Mouse (Mus musculus) large intestine, adult 2 months (tissue): ENCODE measurements at regions not wholly inside any gene's neighbourhood (a gene's known extent, or its start where the extent isn't known, plus 50 kb on each side); places are given as distances from the start of the nearest gene placed in this dataset.

Experiments used
- DNase-seq: peaks from one replicate; pipeline ENCODE4 v3.0.0-alpha.2; 2012; ENCODE audit warnings: low read depth, low spot score
- WGBS: fragments of 180-500 bp; shearing (Covaris S2); methylation state at CpG from one replicate; pipeline ENCODE4 v1.1.7; 2018; 5-methylcytosine and 5-hydroxymethylcytosine counted together

GRCm38 (mm10) chr13:107100852-107101325 lies 79.0 kb upstream of the Kif2a start:
- DNase-seq = peak; percentile 10
- WGBS = 24% methylated on average over 6 of the region's 6 CpGs

GRCm38 (mm10) chr13:107100116-107100515 lies 78.2 kb upstream of the Kif2a start:
- 78% methylated on average over 3 of the region's 3 CpGs for WGBS
- DNase-seq = no peak

DNA sequence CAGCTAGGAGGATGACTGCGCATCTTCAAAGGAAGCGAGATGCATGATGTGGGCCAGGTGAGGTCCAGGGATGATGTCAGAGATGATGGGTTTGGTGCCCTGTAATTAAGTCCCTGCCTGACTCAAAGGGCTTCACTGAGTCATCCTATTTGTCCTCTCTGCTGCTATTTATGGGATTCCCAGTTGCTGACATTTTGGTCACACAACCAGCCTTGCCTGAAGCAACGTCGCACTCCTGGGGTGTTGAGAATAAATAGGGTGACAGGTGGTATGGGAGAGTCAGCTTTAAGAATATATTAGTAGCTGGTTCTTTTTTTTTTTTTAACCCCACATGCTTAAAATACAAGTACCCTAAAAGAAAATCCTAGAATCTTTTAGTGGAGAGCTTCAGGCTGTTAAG lies 75.1 kb upstream of the Kif2a start:
- no peak for DNase-seq
- WGBS = 86% methylated on average over 4 of the region's 4 CpGs

- DNase-seq = no peak
- WGBS = 67% methylated on average over 11 of the region's 11 CpGs
Measured at GRCm38 (mm10) chr13:107094976-107095716, 73.2 kb upstream of the Kif2a start.

DNA sequence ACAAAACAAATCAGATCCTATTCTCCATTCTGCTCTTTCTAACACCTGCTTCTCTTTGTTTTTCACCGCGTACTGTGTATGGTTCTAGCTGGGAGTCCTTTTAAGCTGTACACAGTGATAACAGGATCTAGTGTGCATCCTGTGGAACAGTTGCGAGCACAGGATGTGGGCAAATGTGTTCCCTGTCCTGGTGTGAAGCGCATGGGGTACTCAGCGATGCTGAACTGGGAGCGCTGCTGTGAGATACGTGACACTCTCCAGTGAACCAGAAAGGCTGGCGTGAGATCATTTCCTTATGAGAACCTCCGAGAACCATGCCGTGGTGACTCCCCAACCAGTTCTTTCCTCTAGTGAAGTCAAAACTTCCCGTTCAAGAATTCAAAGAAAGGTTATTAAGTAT lies 72.6 kb upstream of the Kif2a start:
- 80% methylated on average over 11 of the region's 11 CpGs for WGBS
- no peak for DNase-seq

DNA sequence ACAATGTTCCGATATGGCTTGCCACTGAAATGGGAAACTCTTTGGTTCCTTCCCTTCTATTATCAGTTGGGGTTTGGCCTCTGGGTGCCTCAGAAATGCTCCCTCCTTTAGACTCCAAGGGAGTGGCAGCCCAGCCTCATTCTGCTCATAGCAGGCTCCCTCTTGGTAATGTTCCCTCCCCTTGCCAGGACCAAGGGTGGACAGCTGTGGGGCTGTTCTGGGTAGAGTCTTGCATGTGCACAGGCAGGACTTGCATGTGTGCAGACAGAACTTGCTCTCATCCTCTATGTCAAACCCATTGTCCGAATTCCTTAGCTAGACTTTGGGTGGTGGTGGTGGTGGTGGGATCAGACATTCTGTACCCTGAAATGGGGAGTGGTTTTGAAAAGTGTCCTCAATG lies 71.8 kb upstream of the Kif2a start:
- no peak for DNase-seq
- WGBS = 89% methylated on average over 2 of the region's 2 CpGs

GRCm38 (mm10) chr13:107088198-107088597 lies 66.3 kb upstream of the Kif2a start:
- no peak for DNase-seq
- WGBS = 60% methylated on average over 1 of the region's 1 CpGs

DNA sequence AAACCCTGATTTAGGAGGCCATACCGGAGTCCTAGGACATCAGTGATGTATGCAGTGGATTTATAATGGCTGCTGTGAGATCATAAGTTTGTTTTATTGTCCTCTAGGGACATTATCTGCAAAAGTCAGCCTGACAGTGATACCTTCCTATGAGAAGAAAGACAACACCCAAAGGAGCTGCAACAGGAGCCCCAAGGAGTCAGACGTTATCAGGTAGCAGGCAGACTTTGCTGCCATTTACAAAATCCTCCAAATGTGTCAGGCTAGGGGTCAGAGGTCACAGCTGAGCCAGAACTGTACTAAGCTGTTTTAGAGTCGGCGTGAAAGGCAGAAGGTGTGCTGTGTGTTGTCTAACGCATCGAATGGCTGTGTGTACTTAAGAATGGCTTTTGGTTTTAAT lies 65.4 kb upstream of the Kif2a start:
- no peak for DNase-seq
- 64% methylated on average over 6 of the region's 6 CpGs for WGBS

DNA sequence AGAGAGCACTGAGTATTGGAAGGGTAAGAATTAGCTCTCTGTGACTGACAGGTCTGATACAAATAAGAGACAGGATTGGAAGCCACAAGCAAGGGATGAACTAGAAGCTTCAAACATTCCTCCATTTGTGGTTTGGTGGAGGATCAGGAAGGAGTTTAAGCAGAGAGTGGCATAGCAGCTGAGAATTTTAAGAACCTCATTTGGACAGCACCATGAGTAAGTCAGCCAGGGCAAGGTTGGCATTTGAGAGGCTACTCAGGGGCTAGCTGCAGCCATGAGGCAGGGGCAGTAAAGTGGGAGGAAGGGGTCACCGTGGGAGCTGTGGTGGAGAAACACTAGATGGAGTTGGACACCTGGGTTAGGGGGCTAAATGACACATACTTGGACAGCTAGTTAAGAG lies 56.2 kb upstream of the Kif2a start:
- 95% methylated on average over 1 of the region's 1 CpGs for WGBS
- no peak for DNase-seq

- no peak for DNase-seq
- 93% methylated on average over 4 of the region's 4 CpGs for WGBS
Measured at GRCm38 (mm10) chr13:107074917-107075316, 53.0 kb upstream of the Kif2a start.

DNA sequence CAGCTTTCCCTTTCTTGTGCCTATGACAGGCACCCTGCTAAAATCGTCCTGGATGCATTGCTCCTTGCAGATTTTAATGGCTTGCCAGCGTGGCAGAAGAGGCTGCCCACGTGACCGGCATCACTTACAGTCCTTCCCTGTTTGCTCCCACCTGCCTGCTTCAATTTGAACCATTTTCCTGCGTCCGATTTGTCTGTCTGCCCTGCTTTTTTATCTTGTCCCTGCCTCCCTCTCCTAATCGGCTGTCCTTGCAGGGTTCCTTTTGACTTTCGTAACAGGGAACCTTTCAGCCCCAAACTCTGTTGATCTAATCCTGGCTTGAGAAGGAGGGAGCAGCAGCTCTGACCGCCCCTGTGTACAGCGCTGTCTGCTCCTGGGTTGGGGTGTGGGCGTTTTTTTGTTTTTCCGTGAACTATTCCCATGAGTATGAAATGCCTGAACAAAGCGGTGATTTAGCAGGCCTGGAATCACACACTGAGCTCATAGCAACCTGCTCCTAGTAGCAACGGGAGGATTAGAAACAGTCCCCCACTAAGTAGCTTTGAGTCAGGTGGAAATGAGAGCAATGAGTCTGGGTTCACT lies 51.2 kb upstream of the Kif2a start:
- no peak for DNase-seq
- WGBS = 12% methylated on average over 14 of the region's 14 CpGs

GRCm38 (mm10) chr13:107072345-107073038 lies 50.6 kb upstream of the Kif2a start:
- DNase-seq = no peak
- WGBS = 58% methylated on average over 11 of the region's 11 CpGs
